Mouse (Mus musculus) T-helper 2 cell (primary cell): ENCODE data around the gene Xk.
"Not testable (repeated sequence)": the region's sequence is repeated elsewhere in the genome, so short reads cannot be mapped to it uniquely, and the experiment has no call there.

Source experiments
- in situ Hi-C: fragments of 300-600 bp; cut with MboI, MseI; formaldehyde crosslinking; loops from one replicate; pipeline ENCODE4 v1.15.1; 2025; ENCODE audit warnings: high pct_unique_total_duplicates

Gene Xk

DNA sequence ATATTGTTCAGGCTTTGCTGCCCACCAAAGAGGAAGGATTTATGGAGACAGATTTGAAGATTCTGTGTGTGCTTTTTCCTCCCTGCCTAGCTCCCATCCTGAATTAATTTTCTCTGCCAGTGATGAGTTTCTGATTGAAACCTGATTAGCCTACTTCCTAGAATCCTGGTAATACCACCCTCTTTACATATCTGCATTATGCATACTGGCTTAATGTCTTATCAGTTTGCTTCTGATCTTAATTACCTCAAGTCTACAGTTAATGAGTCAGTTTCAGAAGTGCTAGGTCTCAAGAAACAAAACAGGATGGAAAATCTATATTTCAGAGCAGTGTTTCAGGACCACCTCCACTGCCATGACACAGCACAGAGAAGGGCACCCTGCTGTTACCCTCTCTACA lies 43.9 kb downstream of the Xk start:
- in situ Hi-C loops: loop anchor here (10.0 kb wide), 1 partner anchor 218 kb away; no protein-coding TSS in a partner anchor

DNA sequence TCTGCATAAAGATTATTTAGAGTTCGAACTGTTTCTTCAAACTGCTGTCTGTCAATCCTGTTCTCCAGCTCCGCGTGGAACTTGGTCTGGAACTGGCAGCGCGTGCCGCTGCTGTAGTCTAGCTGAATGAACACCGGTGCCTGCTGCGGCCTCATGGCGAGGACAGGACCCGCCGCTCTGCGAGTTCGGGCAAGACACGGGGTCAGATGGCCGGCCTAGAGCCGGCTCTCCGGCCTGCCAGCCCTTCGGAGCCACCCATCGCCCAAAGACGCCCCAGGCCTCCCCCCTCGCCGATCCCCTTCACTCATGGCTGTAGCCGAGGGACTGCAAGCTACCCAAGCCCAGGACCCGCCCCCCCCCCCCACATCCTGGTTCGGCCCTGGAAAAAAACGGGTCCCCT lies 55.4 kb downstream of the Xk start:
- in situ Hi-C loops: not testable (repeated sequence)

DNA sequence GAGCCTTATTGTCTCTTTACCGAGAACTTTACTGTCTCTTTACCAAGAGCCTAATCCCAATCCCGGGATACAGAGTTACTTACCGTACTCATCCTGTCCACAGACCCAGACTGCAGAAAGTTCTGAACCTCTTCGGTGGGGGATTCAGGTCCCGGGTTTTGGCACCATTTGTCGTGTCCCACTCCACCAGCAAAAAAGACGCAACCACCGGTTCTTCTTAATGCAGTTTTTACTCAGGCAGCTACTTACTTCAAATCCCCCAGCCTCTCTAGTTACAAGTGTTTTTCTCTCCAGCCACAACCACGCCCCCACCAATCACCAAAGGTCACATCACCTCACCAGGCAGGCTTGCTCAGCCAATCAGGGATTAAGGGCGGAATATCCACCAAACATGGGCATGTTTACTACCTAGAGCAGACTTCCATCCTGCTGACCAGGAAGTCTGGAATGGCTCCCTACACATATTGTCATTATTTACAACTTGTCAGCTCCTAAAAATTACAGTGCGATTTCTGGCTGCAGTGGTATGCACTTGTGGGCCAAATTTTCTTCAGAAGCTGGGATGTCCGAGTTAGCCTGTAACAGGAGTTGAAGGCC lies 59.9 kb downstream of the Xk start:
- in situ Hi-C loops: not testable (repeated sequence)

DNA sequence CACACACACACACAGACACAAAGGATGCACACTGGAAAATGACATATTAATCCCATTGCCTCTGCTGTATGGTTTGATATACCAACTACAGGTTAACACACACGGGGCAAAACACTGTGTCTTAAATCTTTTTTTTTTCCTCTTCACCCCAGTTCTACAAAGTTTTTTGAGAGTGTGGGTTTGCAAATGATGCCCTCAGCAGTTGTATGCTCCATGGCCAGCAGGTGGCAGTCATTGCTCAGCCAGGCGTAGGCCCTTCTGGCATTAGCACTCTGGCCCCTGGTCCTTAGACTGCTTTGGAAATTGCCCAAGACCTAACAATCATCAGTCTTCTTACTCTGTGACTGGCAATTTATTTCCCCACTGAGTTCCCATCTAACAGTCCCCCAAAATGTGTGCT lies 60.5 kb downstream of the Xk start:
- in situ Hi-C loops: not testable (repeated sequence)

DNA sequence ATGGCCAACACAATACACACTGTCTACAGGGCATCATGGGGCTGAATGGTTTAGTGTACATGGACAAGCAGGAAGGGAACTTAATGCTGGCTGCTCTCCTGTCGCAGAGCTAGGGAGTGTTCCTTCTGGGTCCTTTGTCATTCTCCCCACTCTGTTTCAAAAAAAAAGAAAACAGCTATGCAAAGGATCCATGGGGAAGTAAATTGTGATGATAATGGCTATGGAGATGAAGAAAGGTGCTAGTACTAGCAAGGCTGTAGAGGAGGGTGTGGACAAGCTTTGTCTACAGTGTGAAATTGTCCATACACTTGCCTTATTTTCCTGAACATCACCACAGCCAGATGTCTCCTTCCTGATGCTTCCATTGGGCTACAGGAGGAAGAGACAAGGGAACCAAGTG lies 62.4 kb downstream of the Xk start:
- in situ Hi-C loops: loop anchor here (5.0 kb wide), 1 partner anchor 177 kb away; no protein-coding TSS in a partner anchor

DNA sequence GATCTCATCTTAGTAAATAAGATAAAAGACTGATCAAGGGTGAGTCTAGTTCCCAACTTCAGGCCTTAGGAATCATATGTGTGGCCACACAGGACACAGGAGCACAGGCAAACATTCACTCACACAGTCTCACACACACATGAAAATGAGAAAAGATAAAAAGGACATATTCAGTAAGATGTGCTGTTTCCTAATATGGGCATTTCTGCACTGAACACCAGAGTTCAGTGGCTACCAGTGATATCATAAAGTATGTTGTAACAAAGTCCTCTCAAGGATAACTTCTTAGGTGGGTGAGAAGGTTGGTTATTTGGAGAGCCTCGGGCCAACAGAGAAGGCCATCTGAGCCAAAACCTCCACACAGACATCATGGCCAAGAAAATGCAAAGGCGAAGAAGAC lies 77.8 kb downstream of the Xk start, which contains the start of gene H2al1k:
Gene H2al1k, plus strand, starts transcription at position 301 of the 400 bp plus-strand sequence.
- in situ Hi-C loops: not testable (repeated sequence)
